Mouse (Mus musculus): ENCODE measurements around the gene Deaf1. TPM values are rescaled to one million over a fixed set of nuclear protein-coding genes. Genes with fewer than 3 reads are reported as not detected.

The Deaf1 gene
- total and polyA plus RNA-seq, 3 experiments: 3.5 to 31.6 (median 10.0) TPM

GRCm38 (mm10) chr7:141374399-141374798, 46.9 kb upstream of the Deaf1 start:
- DNase-seq (ENCODE audit: extremely low read depth): no peak
- dilution Hi-C loops (cut with MboI; ENCODE audit: extremely low pct_ligation_motif_present, extremely low pct_unique_long_range_greater_than_20kb, low sequenced_read_pairs): no loop called here
- Histone ChIP-seq H3K27me3 (replicated peaks) (no peaks in the 10 kb centered on the region), H3K4me2 (ENCODE audit: insufficient read depth, low read depth, poor library complexity, severe bottlenecking) (no peak overlapping the region), H3K36me3 (replicated peaks in 1 of 2; ENCODE audit: control insufficient read depth in 1 of 2, insufficient read depth in 1 of 2, low read length in 1 of 2) (no peaks in the 10 kb centered on the region), H3K4me3 (replicated peaks in 1 of 3; ENCODE audit: low read depth in 2 of 3, low read length in 2 of 3, poor library complexity in 1 of 3) (no peak overlapping the region), H3K27ac (ENCODE audit: insufficient read depth, low read depth) (no peak overlapping the region), H3K4me1 (ENCODE audit: control insufficient read depth in 1 of 2, insufficient read depth in 2 of 2) (peaks cover 8 to 39% of the 10 kb centered on the region in 2 experiments; a peak in 3 of 4 replicates), H3K79me2 (replicated peaks; ENCODE audit: control insufficient read depth, extremely low read depth, insufficient read depth, poor library complexity, severe bottlenecking) (no peaks in the 10 kb centered on the region), H3K9me3 (replicated peaks; ENCODE audit: low read length) (no peaks in the 10 kb centered on the region), H3K9ac (ENCODE audit: insufficient read depth, low read depth) (no peak overlapping the region)
- in situ Hi-C loops (cut with MboI; ENCODE audit: low pct_ligation_motif_present, low pct_unique_long_range_greater_than_20kb, low sequenced_read_pairs): loop anchor here (25.0 kb wide), 1 partner anchor 387 kb away; no protein-coding TSS in a partner anchor
- TF ChIP-seq JUND (conservative IDR thresholded peaks at IDR 0.05; ENCODE audit: low read depth, low read length) (no peak), MAFK (IDR thresholded peaks at IDR 0.05; ENCODE audit: insufficient replicate concordance, low read length) (no peak), EP300 (IDR thresholded peaks at IDR 0.05; ENCODE audit: low read length) (no peak), MAZ (IDR thresholded peaks at IDR 0.05; ENCODE audit: low read depth, low read length) (no peak), CTCF (conservative IDR thresholded peaks at IDR 0.05 in 1 of 2, IDR thresholded peaks at IDR 0.05 in 1 of 2; ENCODE audit: low read depth in 2 of 2, low read length in 2 of 2) (no peak), MEF2A (IDR thresholded peaks at IDR 0.05; ENCODE audit: borderline replicate concordance, low read depth, low read length) (no peak), USF2 (conservative IDR thresholded peaks at IDR 0.05; ENCODE audit: low read depth, low read length) (no peak), ZNF384 (IDR thresholded peaks at IDR 0.05; ENCODE audit: low read depth, low read length) (no peak), CHD2 (IDR thresholded peaks at IDR 0.05; ENCODE audit: low read length) (no peak), MAX (IDR thresholded peaks at IDR 0.05; ENCODE audit: low read length) (no peak), ZMIZ1 (IDR thresholded peaks at IDR 0.05; ENCODE audit: low read depth, low read length) (no peak), ZKSCAN1 (IDR thresholded peaks at IDR 0.05; ENCODE audit: borderline replicate concordance, low read depth, low read length) (no peak)

- dilution Hi-C loops (cut with MboI; ENCODE audit: extremely low pct_ligation_motif_present, extremely low pct_unique_long_range_greater_than_20kb, low sequenced_read_pairs): no loop called here
- in situ Hi-C loops (cut with MboI; ENCODE audit: low pct_ligation_motif_present, low pct_unique_long_range_greater_than_20kb, low sequenced_read_pairs): loop anchor here (25.0 kb wide), 1 partner anchor 386 kb away; no protein-coding TSS in a partner anchor
- no peak for DNase-seq (ENCODE audit: extremely low read depth)
- Histone ChIP-seq H3K4me2 (ENCODE audit: insufficient read depth, low read depth, poor library complexity, severe bottlenecking) (no peak overlapping the region), H3K79me2 (replicated peaks; ENCODE audit: control insufficient read depth, extremely low read depth, insufficient read depth, poor library complexity, severe bottlenecking) (no peaks in the 10 kb centered on the region), H3K4me1 (ENCODE audit: control insufficient read depth in 1 of 2, insufficient read depth in 2 of 2) (peaks cover 8 to 41% of the 10 kb centered on the region in 2 experiments; a peak in 3 of 4 replicates), H3K9ac (ENCODE audit: insufficient read depth, low read depth) (no peak overlapping the region), H3K9me3 (replicated peaks; ENCODE audit: low read length) (no peaks in the 10 kb centered on the region), H3K4me3 (replicated peaks in 1 of 3; ENCODE audit: low read depth in 2 of 3, low read length in 2 of 3, poor library complexity in 1 of 3) (no peak overlapping the region), H3K36me3 (replicated peaks in 1 of 2; ENCODE audit: control insufficient read depth in 1 of 2, insufficient read depth in 1 of 2, low read length in 1 of 2) (no peaks in the 10 kb centered on the region), H3K27me3 (replicated peaks) (no peaks in the 10 kb centered on the region), H3K27ac (ENCODE audit: insufficient read depth, low read depth) (no peak overlapping the region)
- TF ChIP-seq ZC3H11A (IDR thresholded peaks at IDR 0.05; ENCODE audit: low read depth, low read length): no peak
These were observed 46.1 kb upstream of the Deaf1 start for GRCm38 (mm10) chr7:141373611-141374010.

Measured in CH12.LX (cell line).